Mouse (Mus musculus) embryo, embryonic 11.5 days (tissue): Measurements from ENCODE around the gene Pigl.
A peak's percentile ranks its signal among the peaks of the same experiment; 100 is the strongest.

Source experiments
- DNase-seq: peaks from one replicate; pipeline ENCODE4 v3.0.0-alpha.2; 2012; ENCODE audit warnings: low read depth, low spot score

Pigl gene

DNA sequence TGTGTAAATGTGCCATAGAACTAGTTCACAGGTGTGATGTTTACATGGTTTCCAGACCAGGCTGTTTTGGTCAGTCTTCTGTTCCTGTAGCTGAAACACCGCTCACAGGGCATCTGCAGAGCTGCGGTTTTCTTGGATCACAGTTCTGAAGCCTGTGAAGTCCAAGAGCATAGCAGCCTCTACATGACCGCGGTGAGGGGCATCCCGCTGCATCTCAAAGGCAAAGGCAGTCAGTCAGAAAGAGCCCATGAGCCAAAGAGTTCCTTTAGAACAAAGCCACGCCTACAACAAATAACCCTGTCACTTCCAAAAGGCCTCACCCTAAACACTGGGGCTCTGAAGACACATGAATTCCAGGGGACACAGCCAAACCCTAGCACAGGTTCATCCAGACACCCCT lies 55.1 kb downstream of the Pigl start:
- DNase-seq, result no peak

DNA sequence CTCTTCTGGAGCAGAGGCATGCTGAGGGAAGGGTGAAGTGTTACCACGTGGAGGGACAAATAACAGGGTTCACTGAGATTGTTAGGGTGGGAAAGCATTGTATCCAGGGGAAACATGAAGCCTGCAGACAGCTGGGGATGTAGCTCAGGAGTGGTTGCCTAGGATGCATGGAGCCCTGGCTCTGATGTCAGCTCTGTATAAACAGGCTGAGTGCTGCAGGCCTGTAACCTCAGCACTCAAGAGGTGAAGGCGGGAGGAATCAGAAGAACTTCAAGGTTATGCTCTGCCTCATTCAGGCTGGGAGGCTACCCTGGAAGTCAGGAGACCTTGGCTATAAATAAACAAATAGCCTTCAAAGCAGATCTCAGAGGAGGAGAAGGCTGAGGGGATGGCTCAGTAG lies 60.7 kb downstream of the Pigl start:
- DNase-seq, result no peak

DNA sequence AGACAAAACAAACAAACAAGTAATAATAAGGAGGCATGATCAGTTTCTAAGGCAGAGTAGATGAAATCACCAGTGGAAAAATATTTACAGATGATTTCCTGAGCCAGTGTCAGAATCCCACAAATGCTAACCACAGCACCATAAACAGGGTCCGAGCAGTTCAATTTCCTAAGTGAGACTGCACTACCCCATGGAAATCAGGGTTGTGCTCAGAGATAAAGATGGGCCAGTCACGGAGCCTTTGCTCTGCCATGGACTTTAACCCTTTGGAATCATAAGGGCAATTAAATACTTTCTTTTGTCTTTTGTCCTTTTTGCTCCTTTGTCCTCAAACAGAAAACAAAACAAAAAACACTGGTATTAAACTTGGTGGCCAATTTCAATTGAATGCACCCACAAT lies 64.0 kb downstream of the Pigl start:
- no peak for DNase-seq

GRCm38 (mm10) chr11:62537089-62537488 lies 78.8 kb downstream of the Pigl start:
- DNase-seq, result no peak

DNA sequence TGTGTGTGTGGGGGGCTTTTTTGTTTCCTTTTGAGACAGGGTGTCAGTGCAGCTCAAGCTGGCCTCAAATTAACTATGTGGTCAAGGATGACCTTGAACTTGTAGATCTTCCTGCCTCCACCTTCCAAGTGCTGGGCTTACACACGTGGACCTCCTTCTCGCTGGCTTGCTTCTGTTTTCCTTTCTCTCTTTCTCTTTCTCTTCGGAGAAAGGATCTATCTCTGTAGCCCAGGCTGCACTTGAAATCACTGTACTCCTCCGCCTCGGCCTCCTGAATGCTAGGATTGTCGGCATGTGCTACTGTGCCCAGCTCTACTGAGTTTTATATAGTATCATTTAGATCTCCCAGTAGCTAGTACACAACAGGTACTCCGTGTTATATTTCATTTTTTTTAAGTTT lies 79.3 kb downstream of the Pigl start:
- DNase-seq, result no peak

DNA sequence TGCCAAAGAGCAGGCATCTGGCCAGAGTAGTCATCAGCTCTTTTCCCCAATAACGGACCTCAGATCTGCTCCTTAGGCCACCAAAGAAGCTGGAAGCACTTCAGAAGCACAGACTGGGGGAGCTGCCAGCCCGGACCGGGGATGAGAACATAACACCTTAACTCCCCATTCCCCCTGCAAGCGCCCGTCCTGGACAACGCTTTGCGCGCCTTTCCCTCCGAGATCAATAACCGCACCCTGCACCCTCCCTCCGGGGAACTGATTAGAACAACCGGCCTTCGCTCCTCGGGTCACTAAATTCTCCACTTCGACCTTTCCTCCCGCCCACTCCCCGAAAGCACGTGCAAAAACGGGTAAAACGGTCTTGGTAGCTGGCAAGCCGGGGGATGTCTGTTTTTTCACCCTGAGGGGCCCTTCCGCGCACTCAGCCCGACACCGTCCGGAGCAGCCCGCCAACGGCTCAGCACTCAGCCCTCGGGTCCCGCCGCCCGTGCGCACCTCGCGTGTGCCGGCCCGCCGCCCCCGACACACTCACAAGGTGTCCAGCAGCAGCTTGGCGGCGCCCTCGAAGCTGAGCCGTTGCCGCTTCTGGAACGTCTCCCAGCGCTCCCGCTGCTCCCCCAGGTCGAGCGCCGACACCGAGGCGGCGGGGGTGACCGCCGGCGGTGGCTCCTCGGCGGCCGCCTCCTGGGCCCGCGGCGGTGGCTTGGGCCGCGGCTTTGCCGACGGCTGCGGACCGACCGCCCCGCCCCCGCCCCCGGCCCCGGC lies 80.2 kb downstream of the Pigl start:
- peak; percentile 31 for DNase-seq

GRCm38 (mm10) chr11:62539089-62539890 lies 81.0 kb downstream of the Pigl start, which contains the start of gene Cenpv:
Cenpv (minus strand) TSS chr11:62539261.
- DNase-seq, result no peak

GRCm38 (mm10) chr11:62540167-62540566 lies 81.9 kb downstream of the Pigl start:
- DNase-seq, result no peak

- DNase-seq, result no peak
Observed at GRCm38 (mm10) chr11:62540969-62541368, 82.7 kb downstream of the Pigl start.

DNA sequence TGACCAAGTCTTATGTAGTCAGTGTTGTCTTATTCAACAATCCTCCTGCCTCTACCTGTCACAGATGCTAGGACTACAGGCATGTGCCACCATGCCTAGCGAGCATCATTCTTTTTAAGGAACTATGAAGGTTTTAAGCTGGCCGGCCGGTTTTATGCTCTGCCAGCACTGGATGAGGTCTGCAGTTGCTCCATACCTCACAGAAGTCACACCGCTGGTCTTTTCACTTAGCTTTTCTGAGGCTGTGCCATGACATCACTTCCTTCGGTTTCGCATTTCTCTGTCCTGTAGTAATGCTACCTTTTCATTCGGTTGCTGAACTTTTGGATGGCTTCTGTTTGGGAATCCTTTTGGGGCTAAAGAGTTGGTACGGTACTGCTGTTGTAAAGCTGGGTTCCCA lies 83.3 kb downstream of the Pigl start:
- no peak for DNase-seq

- no peak for DNase-seq
Observed at GRCm38 (mm10) chr11:62543991-62544390, 85.7 kb downstream of the Pigl start.

GRCm38 (mm10) chr11:62549782-62550181 lies 91.5 kb downstream of the Pigl start:
- no peak for DNase-seq

GRCm38 (mm10) chr11:62550227-62550685 lies 92.0 kb downstream of the Pigl start:
- DNase-seq, result peak; percentile 40

DNA sequence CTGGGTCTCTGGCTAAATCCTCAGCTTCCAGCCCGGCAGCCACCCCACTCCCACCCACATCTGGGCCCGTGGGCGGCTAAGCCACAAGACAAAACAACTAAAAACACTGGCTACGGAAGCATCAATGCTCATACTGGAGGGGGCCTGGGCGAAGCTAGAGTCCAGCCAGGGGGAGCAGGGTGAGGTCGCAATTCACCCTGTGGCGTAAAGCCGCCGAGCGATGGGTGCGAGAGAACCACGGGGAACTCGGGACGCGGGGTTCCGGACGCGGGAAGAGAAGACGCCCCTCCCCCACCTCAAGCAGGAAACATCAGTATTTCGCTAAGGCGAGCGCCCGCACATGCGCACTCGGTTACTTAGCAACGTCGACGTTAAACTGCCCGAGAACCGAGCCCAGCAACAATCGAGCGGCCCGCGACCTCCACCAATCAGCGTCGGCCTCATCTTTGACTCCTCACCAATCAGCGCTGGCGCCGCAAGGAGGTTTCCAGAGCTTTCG lies 92.5 kb downstream of the Pigl start, which contains the start of gene Ubb:
Gene Ubb (plus strand): TSS at position 445 of the 499 bp plus-strand sequence.
- peak; percentile 100 for DNase-seq

- peak; percentile 84 for DNase-seq
Observed at GRCm38 (mm10) chr11:62551226-62552119, 93.2 kb downstream of the Pigl start.

DNA sequence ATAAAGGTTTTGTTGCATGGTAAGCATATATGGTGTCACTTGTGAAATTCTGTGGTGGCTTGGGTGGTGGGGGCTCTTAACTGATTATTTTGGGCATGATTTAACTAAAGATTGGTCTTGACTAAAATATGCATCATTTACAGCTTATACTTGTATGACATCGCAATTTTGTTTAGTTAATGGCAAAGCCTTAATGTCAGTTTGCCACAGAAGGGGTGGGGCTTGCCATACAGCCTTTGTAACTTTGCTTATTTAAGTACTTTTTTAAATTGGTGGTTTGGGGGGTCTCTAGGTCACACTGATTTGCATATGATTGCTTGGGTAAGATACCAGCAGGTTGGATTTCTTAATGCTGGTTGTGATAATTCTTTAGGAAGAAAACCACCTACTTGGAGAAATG lies 94.9 kb downstream of the Pigl start:
- no peak for DNase-seq

DNA sequence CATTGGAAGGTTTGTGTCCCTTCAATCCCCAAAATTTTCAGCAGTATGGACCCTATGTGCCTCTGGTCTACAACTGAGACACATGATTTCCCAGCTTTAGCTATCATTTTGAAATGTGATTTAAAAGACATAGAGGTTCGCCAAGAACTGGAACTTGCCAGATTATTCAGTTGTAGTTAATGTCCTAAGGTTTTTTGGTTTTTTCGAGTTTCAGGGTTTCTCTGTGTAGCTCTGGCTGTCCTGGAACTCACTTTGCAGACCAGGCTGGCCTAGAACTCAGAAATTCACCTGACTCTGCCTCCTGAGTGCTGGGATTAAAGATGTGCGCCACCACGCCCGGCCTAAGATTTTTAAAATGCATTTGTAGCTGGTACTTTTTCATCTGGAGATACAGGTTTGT lies 95.4 kb downstream of the Pigl start:
- DNase-seq, result no peak

DNA sequence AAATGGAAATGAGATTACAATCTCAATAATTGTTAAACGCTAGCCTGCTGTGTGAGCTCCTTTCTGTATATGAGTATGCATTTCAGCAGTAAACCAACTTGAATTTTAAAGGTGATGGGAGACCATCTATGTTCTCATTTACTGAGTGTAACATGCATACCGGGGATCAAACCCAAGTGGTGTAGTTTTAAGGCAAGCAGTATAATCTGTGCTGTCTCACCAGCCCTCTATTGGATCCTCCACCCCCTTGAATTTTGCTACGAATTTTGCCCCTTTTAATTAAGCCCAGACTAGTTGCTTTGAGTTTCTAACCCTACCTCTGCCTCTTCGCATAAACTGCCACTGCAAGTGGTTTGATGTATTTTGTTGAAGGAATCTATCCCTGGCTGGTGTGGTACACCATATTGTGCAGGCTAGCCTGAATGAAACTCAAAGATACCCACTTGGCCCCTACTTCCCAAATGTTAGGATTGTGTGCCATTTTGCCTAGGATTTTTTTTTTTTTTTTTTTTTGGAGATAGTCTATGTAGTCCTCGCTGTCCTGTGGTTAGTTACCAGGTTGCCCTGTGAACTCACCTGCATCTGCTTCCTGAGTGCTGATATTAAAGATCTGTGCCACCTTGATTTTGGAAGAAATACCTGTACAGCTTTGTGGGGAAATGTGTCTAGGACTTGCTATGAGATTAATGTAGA lies 96.0 kb downstream of the Pigl start:
- no peak for DNase-seq

DNA sequence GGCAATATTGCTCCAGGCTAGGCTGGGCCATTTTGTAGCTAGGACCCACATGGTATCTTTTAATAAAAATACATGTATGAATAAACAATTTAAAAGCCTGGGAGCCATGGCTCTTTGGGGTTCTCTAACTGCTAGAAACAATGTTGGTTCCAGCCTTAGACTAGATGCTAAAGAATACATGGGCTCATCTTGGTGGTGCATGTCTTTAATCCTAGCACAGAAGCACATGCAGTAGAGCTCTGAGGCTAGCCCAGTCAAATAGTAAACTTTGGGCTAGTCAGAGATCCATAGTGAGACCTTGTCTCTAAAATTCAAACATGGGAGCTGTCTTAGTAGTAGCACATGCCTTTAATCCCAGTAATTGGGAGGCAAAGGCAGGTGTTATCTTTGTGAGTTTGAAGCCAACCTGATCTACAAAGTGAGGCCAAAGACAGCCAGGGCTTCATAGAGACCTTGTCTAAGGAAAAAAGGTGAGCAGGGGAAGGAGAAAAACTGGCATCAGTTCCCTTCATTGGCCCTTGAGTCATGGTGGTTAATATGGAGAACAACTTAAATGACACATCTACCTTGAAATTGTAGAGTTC lies 96.8 kb downstream of the Pigl start:
- DNase-seq, result no peak

DNA sequence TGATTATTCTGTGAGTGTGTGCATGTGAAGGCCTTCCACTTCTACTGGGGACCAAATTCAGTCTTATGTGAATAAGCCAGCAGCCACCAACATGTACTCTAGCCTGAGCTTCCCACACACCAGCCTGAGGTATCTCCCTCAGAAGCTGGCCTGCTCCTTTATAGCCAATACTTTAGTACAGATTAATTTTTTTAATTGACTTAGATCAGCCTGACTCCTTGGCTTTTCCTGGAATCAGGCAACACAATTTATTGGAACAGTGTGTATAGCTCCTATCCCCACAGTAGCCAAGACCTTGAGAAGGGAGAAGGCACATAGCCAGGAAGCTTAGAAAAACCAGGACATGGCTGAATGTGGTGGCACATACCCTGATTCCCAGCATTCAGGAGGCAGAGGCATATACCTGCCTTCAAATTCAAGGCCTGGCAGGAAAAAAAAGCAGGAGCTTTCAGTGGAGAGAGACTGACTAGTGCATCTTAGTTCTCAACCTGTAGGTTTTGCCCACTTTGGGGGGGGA lies 97.7 kb downstream of the Pigl start:
- DNase-seq, result no peak
